Mouse (Mus musculus): ENCODE results near the gene Gm21887. TPM values are rescaled to one million over a fixed set of nuclear protein-coding genes. Genes with fewer than 3 reads are reported as not detected.
"Not testable (repeated sequence)": the region's sequence is repeated elsewhere in the genome, so short reads cannot be mapped to it uniquely, and the experiment has no call there.

Gene Gm21887
- polyA plus RNA-seq, 1 experiment from 2014 or later, result 90.2 TPM

GRCm38 (mm10) chrX:170021750-170022461 lies 12.4 kb downstream of the Gm21887 start:
- peaks cover 25% of the 10 kb centered on the region for H3K36me3 ChIP-seq (ENCODE audit: insufficient read depth, low read length)

More at GRCm38 (mm10) chrX:170021750-170022461, 12.4 kb downstream of the Gm21887 start:
- H3K4me3 ChIP-seq (ENCODE audit: low read depth, low read length); H3K9ac ChIP-seq (replicated peaks; ENCODE audit: low read depth); H3K4me1 ChIP-seq (ENCODE audit: insufficient read depth, low read depth, low read length); H3K27ac ChIP-seq (ENCODE audit: low read length); H3K4me2 ChIP-seq (replicated peaks; ENCODE audit: low read depth, low read length); H3K27me3 ChIP-seq (replicated peaks; ENCODE audit: insufficient read depth, low read length); ATAC-seq: not testable (repeated sequence)
- TF ChIP-seq CTCF (IDR thresholded peaks at IDR 0.05), result peak; percentile 79
- peak; percentile 69 for DNase-seq (ENCODE audit: low spot score)
- 61% methylated on average over 15 of the region's 15 CpGs for WGBS
- H3K9me3 ChIP-seq (ENCODE audit: low read length), result peaks cover 13% of the 10 kb centered on the region

Other genes starting within 250 kb of the Gm21887 start
- not detected in 2 replicates for gene 4933400A11Rik, start 230.0 kb upstream of the Gm21887 start, polyA plus RNA-seq (2015; fragmentation: Nextera tagmentation; extraction: Ambion mirVana)

Measured in lung, postnatal 0 days (tissue).